Mouse (Mus musculus): ENCODE measurements around the gene Kcna4. TPM values are rescaled to one million over a fixed set of nuclear protein-coding genes. Genes with fewer than 3 reads are reported as not detected.

Gene Kcna4
- polyA plus RNA-seq, 1 experiment from 2014 or later: 1.1 TPM

DNA sequence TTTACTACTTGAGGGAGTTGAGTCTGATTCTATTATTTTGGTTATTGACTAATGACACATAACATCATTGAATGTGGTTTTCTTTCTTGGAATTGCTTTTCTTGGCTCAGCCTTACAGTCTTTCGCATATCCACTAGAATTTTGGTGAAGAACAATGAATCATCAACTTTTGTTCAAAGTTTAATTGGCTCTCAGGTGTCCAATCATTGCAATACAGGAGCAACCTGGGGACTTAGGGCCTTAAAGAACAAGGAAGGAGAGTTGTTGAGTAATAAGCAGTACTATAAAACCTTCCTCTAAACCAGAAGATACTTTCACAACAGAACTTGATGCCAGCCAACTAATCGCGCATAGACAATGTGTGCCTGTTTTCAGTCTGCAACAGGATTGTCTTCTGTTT is 36.8 kb downstream of the Kcna4 start:
- Histone ChIP-seq H3K4me2 (replicated peaks) (no peak overlapping the region), H3K9me3 (no peaks in the 10 kb centered on the region), H3K27me3 (no peaks in the 10 kb centered on the region), H3K4me3 (no peak overlapping the region), H3K27ac (no peak overlapping the region), H3K9ac (no peak overlapping the region), H3K4me1 (no peaks in the 10 kb centered on the region), H3K36me3 (no peaks in the 10 kb centered on the region)
- WGBS: 93% methylated on average over 3 of the region's 3 CpGs
- no peak for ATAC-seq (ENCODE audit: low FRiP score, low read depth)

DNA sequence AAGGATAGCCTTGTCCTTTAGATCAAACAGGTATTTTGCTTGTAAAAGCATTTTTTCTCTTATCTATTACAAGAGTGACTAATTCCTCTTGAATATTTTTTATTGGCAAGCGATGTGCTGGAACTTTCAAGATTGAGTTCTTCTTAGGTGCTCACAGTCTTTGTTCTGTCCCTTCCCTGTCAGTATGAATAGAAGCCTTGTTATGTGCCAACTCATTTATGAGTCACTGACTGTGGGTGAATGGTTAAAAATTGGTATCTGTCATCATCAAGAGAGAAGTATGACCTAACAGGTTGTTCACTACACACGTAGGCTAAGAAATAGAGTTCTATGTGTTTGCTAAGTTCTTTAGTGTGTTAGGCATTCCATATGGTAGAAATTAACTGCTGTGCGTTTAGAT is 50.9 kb downstream of the Kcna4 start:
- no peak overlapping the region for H3K4me2 ChIP-seq (replicated peaks)
- H3K4me1 ChIP-seq: peaks cover 3% of the 10 kb centered on the region; the same call in 1 of the 2 replicates

DNA sequence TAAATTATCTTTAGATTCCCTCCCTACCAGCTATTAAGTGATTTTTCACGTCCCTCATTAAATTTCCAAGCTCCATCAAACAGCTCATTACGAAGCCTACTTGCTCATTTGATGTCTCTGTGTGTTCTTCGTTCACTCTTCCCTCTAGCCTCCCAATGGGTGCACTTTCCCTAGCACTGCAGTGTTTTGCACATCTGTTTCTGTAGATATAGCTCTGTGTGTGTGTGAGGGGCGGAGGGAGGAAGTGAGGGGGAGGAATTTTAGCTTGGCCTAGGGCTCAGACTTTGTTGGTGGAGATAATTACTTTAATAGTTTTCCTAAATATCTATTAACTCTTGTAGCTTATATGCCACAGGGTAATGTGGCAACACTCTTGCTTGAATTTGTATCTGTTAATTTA is 54.4 kb downstream of the Kcna4 start:
- 40% methylated on average over 4 of the region's 4 CpGs for WGBS
- peaks cover 3% of the 10 kb centered on the region; the same call in 1 of the 2 replicates for H3K4me1 ChIP-seq
- no peak overlapping the region for H3K27ac ChIP-seq
- ATAC-seq (ENCODE audit: low FRiP score, low read depth): no peak
- H3K9ac ChIP-seq: no peak overlapping the region
- H3K4me2 ChIP-seq (replicated peaks): no peak overlapping the region
- no peaks in the 10 kb centered on the region for H3K27me3 ChIP-seq
- no peaks in the 10 kb centered on the region for H3K36me3 ChIP-seq
- H3K9me3 ChIP-seq: no peaks in the 10 kb centered on the region
- no peak overlapping the region for H3K4me3 ChIP-seq

More for the DNA sequence above, 50.9 kb downstream of the Kcna4 start:
- Histone ChIP-seq H3K27me3 (no peaks in the 10 kb centered on the region), H3K27ac (no peak overlapping the region), H3K9me3 (no peaks in the 10 kb centered on the region), H3K4me3 (no peak overlapping the region), H3K9ac (no peak overlapping the region), H3K36me3 (no peaks in the 10 kb centered on the region)
- WGBS: 68% methylated on average over 3 of the region's 3 CpGs
- ATAC-seq (ENCODE audit: low FRiP score, low read depth): no peak

DNA sequence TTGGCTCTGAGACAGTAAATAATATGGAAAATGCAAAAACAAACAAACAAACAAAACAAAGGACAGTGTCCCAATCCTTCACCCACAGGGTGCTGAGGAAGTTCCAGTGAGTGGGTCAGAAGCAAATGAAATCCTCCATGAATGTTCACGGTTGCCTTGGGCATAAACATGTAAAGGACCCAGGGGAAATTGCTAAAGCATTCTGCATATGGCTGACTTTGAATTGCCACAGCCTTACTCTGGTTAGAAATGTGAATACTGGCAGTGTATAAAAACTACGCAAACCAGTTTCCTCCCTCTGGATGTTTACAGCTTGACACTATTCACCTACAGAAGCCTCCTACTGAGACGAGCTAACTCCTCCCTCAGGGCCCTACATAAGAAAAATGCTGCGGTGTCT is 54.9 kb downstream of the Kcna4 start:
- H3K27ac ChIP-seq: no peak overlapping the region
- H3K9me3 ChIP-seq: no peaks in the 10 kb centered on the region
- 43% methylated on average over 4 of the region's 4 CpGs for WGBS
- H3K36me3 ChIP-seq: no peaks in the 10 kb centered on the region
- ATAC-seq (ENCODE audit: low FRiP score, low read depth): no peak
- no peak overlapping the region for H3K9ac ChIP-seq
- no peak overlapping the region for H3K4me3 ChIP-seq
- no peaks in the 10 kb centered on the region for H3K27me3 ChIP-seq
- H3K4me1 ChIP-seq: peaks cover 3% of the 10 kb centered on the region; the same call in 1 of the 2 replicates
- no peak overlapping the region for H3K4me2 ChIP-seq (replicated peaks)

Other genes starting within 250 kb of the Kcna4 start
- gene Fshb, start 231.0 kb upstream of the Kcna4 start, polyA plus RNA-seq (2015; fragmentation: Nextera tagmentation; extraction: Ambion mirVana): not detected in 2 replicates

Measured in limb, embryonic 13.5 days (tissue).